Mouse (Mus musculus) right cerebral cortex, adult 18-20 months (tissue): ENCODE results near the gene Slc37a3.
A peak's percentile ranks its signal among the peaks of the same experiment; 100 is the strongest.
"Not testable (repeated sequence)": the region's sequence is repeated elsewhere in the genome, so short reads cannot be mapped to it uniquely, and the experiment has no call there.

Source experiments
- DNase-seq: peaks from one replicate; pipeline ENCODE4 v3.0.0; 2022; ENCODE audit warnings: mixed read lengths

Gene Slc37a3

DNA sequence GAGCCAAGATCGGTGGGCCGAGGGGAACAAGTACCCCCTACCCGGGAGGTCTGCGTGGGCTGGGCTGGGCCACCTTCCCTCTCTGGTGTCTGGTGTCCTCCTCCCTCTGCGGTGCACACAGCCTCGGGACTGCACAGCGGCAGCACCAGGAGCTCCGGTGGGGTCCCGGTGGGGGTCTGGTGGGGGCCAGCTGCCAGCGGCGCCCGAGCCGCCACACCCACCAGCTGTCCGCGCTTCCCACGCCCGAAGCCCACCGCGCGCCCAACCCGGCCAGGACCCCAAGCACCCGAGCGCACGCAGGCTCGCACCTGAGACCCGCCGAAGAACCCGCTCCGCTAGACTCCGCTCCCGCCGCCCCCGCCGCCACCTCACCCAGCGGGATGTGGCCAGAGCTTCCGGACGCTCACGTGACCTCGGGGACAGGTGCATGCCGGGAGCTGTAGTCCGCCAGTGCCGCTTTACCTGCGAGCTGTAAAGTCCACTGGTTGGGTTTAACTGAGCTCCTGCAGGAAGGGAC, at the start of gene Slc37a3:
Slc37a3 (minus strand) TSS at position 365 of the 517 bp plus-strand sequence.
- DNase-seq: peak; percentile 94

DNA sequence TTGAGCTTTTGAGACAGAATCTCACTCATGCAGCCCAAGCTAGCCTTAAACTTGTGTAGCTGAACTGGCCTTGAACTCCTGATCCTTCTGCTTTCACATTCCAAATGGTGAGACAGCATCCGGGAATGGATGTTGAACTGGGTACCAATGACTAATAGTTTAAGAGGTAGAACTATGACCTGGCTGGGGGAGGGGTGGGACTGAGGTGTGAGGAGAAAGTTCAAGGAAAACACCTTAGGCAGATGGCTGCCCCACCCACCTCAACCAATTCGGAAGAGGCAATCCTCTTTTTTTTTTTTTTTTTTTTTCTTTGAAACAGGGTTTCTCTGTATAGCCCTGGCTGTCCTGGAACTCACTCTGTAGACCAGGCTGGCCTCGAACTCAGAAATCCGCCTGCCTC, 49.2 kb upstream of the Slc37a3 start:
- DNase-seq: no peak

DNA sequence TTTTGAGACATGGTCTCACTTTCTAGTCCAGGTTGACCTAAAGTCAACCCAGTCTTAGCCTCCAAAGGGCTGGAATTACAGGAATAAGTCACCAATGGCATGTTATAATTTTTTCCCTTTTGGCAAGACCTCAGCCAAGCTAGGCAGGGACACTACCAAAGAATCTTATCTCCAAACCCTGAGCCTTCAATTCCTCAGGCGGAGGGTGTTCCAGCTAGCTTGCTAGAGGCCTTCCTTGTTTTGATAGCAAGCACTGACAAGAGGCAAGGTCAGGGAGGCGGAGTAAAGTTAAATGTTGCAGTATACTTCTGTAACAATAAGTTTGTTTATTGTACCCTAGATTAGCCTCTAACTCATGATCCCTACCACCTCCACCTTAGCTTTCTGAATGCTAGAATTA, 47.7 kb upstream of the Slc37a3 start:
- no peak for DNase-seq

DNA sequence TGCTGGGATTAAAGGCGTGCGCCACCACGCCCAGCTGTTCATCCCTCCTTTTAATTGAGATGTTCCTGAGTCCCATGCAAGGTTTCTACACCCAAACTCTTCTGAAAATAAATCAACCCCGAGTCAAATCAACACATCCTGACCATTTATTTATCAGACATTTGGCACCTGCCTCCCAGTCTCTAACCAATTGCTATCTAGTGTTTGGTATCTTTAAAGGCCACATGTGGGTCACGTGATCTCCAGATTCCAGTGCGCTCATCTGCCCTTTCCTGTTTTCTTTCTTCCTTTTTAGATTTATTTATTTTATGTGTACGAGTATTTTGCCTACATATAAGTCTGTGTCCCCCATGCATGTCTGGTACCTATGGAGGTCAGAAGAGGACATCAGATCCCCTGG, 46.2 kb upstream of the Slc37a3 start:
- no peak for DNase-seq

DNA sequence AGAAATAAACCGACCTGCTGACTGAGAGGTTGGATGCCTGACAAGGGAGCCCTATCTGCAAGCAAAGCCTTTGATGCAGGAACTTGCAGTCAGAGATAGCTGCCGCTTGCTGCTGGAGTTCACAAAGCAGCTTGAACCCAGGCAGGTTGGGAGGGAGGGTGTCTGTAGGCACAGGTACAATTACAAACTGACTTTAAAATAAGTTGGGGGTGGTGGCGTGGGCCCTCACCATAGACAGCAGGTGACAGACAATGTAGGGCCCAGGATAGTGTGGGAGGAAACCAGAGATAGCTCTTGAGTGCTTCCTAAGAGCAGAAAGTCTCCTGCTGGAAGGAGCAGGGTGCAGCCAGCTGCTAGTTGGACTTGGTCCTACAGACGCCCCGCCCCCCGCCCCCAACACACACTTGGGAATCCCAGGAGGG, 45.7 kb upstream of the Slc37a3 start:
- DNase-seq: peak; percentile 53

DNA sequence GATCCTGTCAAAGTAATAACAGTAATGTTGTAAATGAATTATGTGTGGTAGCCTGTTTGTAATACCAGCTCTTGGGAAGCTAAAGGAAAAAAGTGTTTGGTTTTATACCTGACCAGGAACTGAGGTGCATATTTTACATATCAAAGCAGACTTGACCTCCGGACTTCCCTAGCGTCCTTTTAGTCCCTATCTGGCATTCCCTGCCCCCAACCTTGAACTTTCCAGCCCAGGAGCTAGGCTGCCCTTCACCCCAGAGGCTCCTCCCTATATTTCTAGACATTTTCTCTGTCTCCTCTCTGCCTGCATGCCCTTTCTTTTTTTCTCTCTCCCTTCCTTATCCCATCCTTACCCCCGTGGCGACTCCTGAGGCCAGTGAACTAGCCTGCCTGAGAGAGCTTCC, 43.4 kb upstream of the Slc37a3 start:
- DNase-seq: no peak

DNA sequence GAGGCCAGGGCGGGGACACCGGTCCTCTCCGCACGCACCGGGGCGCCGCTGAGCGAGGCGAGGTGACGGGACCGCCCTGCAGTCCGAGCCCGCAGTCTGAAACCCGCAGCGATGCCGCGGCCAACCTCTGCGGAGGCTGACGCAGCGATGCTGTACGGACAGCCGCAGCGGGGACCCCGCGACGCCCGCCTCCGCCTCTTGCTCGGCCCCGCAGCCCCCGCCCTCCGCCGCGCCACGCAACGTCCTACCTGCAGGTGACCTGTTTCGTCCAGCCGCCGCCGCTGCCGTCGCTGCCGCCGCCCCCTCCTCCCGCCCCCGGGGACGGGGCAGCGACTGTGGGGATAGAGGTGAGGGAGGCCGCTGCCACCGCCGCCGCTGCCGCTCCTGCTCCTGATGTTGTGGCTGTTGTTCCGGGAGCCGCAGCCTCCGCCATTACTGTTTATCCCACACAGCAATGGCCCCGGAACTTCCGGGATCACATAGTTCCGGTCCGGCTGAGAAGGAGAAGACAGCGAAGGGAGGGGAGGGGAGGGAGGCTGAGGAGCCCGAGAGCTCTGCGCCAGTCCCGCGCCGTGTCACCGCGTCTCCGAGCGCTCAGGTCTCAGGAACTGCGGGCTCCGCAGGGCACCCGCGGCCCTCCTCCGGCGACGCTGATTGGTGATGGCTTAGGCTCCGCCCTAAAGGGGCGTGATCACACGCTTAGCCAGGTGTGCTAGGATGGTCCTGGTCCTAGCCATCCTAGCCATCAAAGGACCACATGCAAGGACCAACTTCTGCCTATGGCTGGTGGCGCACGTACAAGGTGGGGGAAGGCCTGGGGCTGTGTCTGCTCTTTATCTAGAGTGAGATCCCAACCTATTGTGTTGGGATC, 42.6 kb upstream of the Slc37a3 start, which contains the start of gene Mkrn1:
Mkrn1 (minus strand) TSS at position 612 of the 871 bp plus-strand sequence.
- peak; percentile 87 for DNase-seq

DNA sequence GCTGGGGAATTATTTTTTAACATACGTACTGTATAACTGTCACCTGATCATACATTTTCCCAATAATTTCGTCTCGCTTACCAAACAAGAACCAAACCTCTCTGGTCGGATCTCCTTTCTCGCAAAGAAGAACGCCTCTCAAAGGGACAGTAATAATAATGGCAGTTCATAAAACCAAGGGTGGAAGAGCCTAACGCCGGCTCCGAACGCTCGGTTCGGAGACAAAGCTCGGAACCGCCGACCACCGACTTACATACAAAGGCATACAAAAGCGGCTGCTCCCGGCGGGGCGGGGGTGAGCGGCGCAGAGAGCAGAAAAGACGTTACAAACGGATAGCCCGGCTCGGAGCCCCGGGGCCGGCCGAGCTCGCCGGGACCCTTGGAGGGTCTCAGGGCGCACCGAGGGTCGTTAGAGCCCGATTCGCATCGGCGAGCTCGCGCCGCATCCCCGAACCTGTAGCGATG, 41.9 kb upstream of the Slc37a3 start:
- DNase-seq: peak; percentile 18

DNA sequence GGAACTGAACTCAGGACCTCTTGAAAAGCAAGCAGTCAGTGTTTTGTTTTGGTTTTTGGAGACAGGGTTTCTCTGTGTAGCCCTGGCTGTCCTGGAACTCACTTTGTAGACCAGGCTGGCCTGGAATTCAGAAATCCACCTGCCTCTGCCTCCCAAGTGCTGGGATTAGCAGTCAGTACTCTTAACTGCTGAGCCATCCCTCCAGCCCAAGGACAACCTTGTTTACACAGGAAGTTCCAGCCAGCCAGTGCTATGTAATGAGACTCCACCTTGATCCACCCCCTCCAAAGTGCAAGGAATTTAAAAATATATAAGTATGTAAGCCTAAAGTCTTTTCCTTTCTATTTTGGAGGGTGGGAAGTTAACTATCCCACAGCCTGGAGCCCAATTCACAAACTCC, 39.2 kb upstream of the Slc37a3 start:
- not testable (repeated sequence) for DNase-seq

DNA sequence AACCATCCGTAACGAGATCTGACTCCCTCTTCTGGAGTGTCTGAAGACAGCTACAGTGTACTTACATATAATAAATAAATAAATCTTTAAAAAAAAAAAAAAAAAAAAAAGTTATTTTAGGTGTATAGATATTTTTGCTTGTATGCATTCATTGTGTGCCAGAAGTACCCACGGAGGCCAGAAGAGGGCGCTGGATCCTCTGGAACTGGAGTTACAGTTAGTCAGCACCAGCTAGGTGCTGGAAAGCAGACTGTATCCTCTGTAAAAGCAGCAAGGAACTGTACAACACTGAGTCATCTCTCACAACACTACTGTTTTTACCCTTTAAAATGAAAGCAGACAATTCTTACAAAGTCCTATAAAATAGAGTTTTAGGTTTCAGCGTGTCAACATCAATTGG, 38.3 kb upstream of the Slc37a3 start:
- DNase-seq: peak; percentile 70

DNA sequence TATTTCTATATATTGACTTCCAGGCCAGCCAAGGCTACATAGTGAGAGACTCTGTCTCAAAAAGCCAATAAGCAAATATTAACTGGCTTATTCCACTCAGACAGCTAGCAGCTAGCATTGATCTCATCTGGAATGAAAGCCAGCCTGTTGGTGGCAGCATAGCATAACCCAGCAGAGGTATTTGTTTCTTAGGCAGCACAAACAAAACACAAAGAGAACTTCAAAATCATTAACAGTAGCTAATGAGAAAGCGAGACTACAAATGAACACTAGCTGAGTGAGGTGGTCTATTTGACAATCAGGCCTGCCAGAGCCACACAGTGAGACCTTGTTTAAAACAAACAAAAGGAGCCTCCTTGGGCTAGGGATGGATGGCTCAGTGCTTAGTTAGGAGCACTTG, 36.6 kb upstream of the Slc37a3 start:
- DNase-seq: no peak

DNA sequence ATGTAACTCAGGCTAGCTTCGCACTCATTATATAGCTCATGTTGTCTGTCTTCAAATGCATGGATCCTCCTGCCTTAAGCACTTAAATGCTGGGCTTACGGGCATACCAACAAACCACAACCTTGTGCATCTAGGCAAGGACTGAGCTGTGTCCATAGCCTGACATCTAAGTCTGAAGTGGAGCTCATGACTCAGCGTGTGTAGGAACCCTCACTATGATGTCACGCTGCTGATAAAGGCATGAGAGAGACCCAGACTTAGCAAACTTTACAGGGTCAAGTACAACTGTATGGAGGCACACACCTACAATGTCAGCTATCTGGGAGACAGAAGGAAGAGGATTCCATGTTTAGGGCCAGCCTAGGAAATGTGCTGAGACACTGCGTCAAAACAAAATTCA, 29.0 kb upstream of the Slc37a3 start:
- no peak for DNase-seq

DNA sequence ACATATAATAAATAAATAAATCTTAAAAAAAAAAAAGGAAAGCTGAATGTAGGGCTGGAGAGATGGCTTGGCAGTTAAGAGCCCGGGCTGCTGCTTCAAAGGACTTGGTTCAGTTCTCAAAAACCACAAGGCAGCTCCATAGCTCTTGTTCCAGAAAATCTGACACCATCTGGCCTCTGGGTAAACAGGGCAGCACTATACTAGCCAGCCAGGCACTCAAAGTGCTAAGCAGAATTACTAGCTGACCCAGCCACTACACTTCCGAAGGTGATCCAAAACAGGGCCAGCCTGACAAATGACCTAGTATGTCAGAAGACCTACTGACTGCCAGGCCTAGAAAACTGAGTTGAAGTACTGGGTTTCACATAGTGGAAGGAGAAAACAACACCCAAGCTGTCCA, 25.7 kb upstream of the Slc37a3 start:
- DNase-seq: no peak

DNA sequence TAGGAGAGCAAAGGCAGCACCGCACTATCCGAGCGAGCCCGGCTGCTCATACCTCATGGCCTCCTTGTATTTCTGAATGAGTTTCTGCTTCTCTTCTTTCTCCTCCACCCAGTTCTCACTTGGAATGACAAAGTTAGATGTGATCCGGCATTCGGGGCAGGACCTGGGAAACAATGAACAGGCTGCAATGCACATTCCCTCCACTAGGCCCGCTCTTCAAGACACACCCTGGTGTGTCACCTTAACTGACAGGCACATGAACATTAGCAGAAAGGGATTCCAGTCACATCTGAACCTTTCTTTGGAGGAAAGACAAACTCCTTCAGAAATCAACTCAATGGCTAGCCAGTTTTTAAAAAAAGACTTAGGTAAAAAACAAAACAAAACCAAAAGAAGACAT, 22.9 kb upstream of the Slc37a3 start:
- DNase-seq: no peak

DNA sequence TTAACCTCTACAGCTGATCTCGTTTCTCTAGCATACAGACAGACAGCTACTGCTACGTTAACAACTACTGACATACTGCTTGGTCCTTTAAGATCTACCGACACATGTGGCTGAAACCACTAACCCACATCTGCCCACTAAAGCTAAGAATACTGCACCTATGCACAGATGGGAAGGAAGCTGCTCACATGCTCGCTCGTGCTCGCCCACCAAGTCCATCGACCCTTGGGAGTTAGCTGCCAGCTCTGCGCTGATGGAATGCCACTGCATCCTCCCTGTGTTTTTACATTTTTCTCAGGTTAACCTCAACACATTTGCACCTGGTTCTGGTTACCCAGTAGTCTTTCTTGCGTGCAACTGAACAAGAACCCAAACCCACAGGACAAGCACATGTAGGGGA, 20.9 kb upstream of the Slc37a3 start:
- no peak for DNase-seq

DNA sequence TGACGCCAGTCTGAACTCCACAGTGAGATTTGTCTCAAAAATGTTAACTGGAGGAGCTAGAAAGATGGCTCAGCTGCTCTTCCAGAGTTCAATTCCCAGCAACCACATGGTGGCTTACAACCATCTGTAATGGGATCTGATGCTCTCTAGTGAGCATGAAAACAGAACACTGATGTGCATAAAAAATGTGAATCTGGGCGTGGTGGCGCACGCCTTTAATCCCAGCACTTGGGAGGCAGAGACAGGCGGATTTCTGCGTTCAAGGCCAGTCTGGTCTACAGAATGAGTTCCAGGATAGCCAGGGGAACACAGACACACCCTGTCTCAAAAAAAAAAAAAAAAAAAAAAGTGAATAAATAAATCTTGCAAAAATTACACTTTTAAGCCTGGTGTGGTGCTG, 19.6 kb upstream of the Slc37a3 start:
- DNase-seq: no peak

DNA sequence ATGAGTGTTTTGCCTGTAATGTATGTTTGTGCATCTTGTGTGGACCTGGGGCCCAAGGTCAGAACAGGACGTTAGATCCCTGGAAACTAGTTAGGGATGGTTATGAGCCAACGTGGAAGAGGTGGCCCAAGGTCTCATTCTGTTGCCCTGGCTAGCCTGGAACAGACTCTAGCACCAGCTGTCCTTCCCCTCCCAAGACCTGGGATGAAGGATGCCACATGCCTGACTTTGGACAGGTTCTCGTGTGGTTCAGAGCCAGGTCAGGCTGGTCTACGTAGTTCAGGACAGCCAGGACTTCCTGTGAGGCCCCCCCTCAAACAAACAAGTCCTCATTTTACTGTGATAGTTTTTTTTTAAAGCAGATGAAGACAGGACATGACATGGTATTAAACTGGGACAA, 18.4 kb upstream of the Slc37a3 start:
- DNase-seq: no peak

DNA sequence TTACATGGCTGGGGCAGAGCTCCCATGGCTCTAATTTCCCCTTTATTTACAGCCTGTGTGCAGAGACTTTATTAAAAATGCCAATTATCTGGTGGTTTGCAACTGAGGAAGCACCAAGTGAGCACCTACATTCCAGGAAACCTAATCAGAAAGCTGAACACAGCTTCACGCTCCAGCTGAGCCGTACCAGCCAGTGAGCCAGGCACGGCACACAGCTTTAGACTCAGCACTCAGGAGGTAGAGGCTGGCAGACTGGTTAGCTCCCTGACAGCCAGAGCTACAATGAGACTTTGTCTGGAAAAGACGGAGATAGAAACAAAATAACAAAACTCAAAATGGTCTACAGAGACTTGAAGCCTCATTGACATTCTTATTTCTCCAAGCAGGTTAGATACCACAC, 18.0 kb upstream of the Slc37a3 start:
- no peak for DNase-seq

DNA sequence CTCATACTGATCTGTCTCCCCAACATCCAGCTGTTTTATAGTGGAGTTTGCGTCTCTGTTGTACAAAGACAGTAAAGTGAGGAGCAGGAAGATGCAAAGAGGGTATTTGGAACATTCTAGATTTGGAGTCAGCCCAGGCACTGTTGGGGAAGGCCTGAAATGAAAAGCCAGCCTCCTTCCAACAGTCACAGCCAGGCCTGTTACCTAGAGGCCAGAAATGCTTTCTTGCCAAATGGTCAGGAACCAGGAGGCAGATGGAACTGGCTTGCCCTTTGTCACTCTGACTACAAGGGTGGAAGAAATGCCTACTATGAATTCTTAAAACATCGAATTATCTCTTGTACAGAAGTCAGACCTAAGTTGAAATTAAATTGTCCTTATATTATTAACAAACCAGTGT, 12.5 kb upstream of the Slc37a3 start:
- no peak for DNase-seq

DNA sequence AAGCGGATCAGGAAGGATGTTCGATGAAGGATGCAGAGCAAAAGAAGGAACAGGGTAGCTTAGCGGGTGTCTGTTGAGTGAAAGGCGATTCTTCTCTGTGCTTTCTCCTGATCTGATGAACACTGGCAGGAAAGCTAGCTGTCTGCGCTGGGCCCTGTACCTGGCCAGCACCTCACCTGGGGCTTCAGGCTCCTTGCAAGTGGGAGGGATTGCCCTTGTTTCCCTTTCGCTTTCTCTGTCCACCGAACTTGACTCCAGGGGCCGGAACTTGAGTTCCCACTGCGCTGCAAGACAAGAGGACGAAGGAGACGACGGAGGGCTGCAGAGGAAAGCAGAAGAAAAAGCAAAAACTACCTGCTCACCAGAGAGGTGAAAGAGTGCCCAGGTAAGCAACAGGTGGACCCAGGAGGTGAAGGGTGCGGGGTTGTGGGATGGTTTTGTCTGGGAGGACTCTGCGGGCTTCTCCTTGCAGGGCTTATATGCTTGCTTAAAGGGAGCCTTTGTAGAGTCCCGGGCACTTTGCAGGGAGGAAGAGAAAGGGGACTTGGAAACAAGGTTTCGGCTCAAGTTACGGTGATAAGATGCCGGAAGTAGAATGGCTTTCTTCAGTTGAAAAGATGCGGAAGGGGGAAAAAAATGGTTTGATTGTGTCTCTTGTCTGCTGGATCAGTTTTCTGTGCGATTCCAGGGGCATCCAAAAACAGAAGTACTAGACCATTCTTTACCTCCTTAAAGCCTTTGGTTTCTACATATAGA, 3.8 kb upstream of the Slc37a3 start, which contains the start of gene Rab19:
Rab19 (plus strand) TSS at position 51 of the 756 bp plus-strand sequence.
- no peak for DNase-seq

DNA sequence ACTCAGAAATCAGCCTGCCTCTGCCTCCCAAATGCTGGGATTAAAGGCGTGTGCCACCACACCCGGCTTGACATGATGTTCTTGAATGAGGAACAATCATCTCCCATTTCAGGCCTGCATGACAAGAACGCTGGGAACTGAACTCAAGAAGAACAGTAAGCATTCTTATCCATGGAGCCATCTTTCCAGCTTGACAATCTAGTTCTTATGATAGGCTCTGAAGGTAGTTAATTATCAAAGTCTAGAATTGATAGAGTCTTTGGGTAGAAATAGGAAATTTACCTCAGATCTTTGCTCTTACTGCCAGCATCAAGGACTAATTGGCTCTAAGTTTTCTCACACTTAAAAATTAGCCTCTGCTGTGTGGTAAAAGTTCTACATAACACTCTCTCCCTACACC, 2.8 kb upstream of the Slc37a3 start:
- DNase-seq: no peak

DNA sequence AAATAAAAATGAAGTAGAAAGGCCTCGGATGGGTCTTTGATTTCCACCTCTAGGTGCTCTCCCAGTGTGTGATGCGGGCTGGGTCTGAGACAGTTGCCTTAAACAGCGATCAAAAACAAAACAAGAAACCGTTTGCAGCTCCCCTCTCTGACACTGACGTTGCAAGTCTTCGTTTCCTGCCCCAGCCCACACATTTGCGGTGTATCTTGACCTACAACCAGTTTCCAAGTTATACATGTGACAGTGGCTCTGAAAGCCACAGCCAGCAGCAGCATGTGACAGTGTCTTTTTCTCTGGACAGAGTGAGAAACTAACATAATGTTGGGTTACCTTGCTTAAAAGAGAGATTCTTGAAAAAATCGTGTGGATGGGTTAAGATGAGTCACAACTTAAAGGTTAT, 2.3 kb upstream of the Slc37a3 start:
- DNase-seq: no peak

DNA sequence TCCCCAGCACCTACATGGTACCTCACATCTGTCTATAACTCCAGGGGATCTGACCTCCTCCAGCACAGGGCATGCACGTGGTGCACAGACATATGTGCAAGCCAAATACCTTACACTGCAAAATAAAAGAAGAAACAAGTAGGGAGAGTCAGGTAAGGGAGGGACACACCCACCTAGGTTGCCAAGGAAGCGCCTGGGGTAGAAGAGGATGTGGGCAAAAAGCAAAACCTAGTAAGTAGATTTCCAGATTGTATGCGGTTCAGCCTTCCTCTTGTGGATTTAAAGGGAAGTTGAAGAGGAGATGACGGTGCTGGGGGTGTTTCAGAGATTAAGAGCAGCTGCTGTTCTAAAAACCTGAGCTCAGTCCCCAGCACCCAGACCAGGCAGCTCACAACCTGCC, 1.7 kb upstream of the Slc37a3 start:
- no peak for DNase-seq
